Mouse (Mus musculus) inflammation-experienced regulatory T-cells (primary cell): ENCODE results near the gene Gprin2. TPM values are rescaled to one million over a fixed set of nuclear protein-coding genes. Genes with fewer than 3 reads are reported as not detected.

Experiments
- polyA plus RNA-seq, 2 experiments: library from polyadenylated mRNA; unstranded; fragments of 100-300 nt; shearing (Covaris generic); gene quantifications; one replicate each; pipeline ENCODE4 v1.2.1; 2017

Gene Gprin2
- under 1 TPM; 0.16 to 0.65 TPM for polyA plus RNA-seq

DNA sequence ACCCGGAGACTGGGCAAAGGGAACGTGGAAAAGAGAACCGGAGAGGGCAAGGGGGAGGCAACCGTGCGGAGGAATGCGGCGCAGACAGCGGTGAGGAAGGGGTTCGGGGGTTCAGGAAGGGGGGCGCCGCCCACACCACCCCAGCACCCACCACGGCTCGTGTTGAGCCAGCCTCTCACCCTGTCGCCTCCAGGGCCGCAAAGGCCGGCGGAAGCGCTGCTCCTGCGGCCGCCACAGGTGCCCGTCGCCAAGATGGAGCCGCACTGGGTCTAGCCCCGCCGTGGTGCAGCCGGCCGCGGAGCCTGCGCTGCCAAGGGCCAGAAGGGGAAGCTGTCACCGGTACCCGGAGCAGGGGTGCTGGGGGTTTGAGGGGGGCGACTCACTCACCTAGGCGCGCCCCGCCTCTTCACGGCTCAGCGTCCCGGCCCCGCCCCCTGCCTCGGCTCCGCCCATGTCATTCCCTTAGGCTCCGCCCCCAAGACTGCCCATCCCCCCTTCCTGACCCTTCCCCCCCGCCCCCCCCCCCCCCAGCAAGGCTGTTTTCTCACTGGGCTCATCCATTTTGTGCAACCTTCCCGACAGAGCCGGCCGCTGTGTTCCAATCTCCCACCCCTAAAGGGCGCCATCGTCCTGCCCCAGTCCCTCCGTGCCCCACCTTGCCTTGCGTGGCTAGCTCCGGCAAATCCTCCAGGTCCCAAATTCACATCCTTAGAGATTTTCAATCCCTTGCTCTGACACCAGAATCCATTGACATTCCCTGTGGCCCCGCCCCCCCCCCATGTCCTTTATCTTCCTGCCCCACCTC, at the start of gene Gprin2:
TSS of gene Gprin2 (minus strand) at position 423 of the 805 bp plus-strand sequence.

DNA sequence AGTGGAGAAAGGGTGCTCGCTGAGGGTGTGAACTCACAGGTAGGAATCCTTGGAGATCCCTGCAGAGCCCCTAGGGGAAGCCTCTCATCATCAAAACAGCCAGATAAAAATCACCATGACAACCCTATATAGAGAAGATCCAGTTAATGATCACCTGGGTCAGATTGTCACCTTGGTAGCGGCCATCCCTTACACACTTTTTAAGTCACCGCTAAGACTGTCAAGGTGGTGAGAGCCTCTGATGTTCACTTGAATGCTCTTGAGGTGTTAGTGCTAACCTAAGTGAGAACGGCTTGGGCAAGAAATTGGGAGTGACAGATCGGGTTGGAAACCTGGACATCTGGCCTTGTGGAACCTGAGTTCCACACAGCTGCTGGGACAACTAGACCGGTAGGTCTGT, 17.8 kb upstream of the Gprin2 start, which contains the start of gene Syt15:
TSS of gene Syt15 (plus strand) at position 301 of the 400 bp plus-strand sequence.

DNA sequence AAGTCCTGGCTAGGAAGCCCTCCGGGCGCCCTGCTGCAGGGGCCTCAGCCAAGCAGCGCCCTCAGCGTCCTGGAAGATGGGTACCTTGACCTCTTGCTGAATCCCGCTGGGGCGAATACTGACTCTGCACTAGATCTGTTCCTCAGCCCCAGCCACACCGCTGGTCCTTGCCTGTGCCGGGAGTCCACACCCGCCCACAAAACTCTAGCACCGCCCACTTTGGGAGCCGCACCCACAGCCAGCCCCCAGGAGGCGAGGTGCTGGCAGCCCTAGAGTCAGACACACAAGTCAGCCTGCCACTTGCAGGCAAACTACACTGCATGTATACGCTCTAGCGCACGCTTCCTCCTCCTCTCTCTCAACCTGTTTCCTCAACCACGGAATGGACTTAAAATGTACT, 49.1 kb downstream of the Gprin2 start, which contains the start of gene Npy4r:
TSS of gene Npy4r (minus strand) at position 148 of the 400 bp plus-strand sequence.

Other genes starting within 250 kb of the Gprin2 start
- gene Rbp3, start 247.7 kb downstream of the Gprin2 start, polyA plus RNA-seq = under 1 TPM in 1 of 2 experiments, not detected in 1; 0.08 TPM
- 1 to 10 TPM in 1 of 2 experiments, under 1 TPM in 1; 0.12 to 1.8 TPM for gene Zfp488, start 222.9 kb downstream of the Gprin2 start, polyA plus RNA-seq
- gene Gm30083, start 186.5 kb downstream of the Gprin2 start, polyA plus RNA-seq = not detected
- gene Gm5460, start 184.9 kb downstream of the Gprin2 start, polyA plus RNA-seq = under 1 TPM in 1 of 2 experiments, not detected in 1; 0.29 TPM
- gene Antxrl, start 148.9 kb downstream of the Gprin2 start, polyA plus RNA-seq = not detected
- under 1 TPM in 1 of 2 experiments, not detected in 1; 0.86 TPM for gene Anxa8, start 115.7 kb downstream of the Gprin2 start, polyA plus RNA-seq
- under 1 TPM in 1 of 2 experiments, not detected in 1; 0.64 TPM for gene A630023A22Rik, start 98.9 kb downstream of the Gprin2 start, polyA plus RNA-seq
- not detected for gene Npy4r, start 49.2 kb downstream of the Gprin2 start, polyA plus RNA-seq
- 1 to 10 TPM in 1 of 2 experiments, under 1 TPM in 1; 0.06 to 2.8 TPM for gene Syt15, start 17.9 kb upstream of the Gprin2 start, polyA plus RNA-seq
- 10 to 100 TPM; 18.5 to 19.2 TPM for gene Shld2, start 108.8 kb upstream of the Gprin2 start, polyA plus RNA-seq
- 100 to 1,000 TPM; 122 to 130 TPM for gene Glud1, start 109.1 kb upstream of the Gprin2 start, polyA plus RNA-seq
- not detected for gene Fam25c, start 153.8 kb upstream of the Gprin2 start, polyA plus RNA-seq
- 1 to 10 TPM in 1 of 2 experiments, under 1 TPM in 1; 0.19 to 2.9 TPM for gene Sncg, start 173.1 kb upstream of the Gprin2 start, polyA plus RNA-seq
- gene Mmrn2, start 173.8 kb upstream of the Gprin2 start, polyA plus RNA-seq = under 1 TPM; 0.20 to 0.81 TPM